Mouse (Mus musculus) forebrain, embryonic 16.5 days (tissue): ENCODE data around the gene Mfsd9. TPM values are rescaled to one million over a fixed set of nuclear protein-coding genes. Genes with fewer than 3 reads are reported as not detected.

Experiments
- ATAC-seq: fragments of 200-750 bp; cut with Nextera tagmentation; 2 replicates; pipeline ENCODE4 v1.8.0; 2017; ENCODE audit warnings: mild to moderate bottlenecking, moderate library complexity
- H3K27ac ChIP-seq: fragments of 300-500 bp; sonication (generic); 2 replicates; pipeline ENCODE4 v1.5.1; 2014; ENCODE audit warnings: low read length, control low read depth
- H3K27me3 ChIP-seq: fragments of 300-500 bp; sonication (generic); replicated peaks from 2 replicates; pipeline ENCODE4 v1.6.1; 2014; ENCODE audit warnings: low read length; ENCODE audit not compliant: control insufficient read depth, insufficient read depth
- H3K36me3 ChIP-seq: fragments of 300-500 bp; sonication (generic); 2 replicates; pipeline ENCODE4 v1.6.1; 2014; ENCODE audit not compliant: control insufficient read depth, insufficient read depth
- H3K4me1 ChIP-seq: fragments of 300-500 bp; sonication (generic); replicated peaks from 2 replicates; pipeline ENCODE4 v1.6.1; 2014; ENCODE audit warnings: low read length; ENCODE audit not compliant: control insufficient read depth, insufficient read depth
- H3K4me2 ChIP-seq: fragments of 300-500 bp; sonication (generic); 2 replicates; pipeline ENCODE4 v1.6.1; 2014; ENCODE audit warnings: mild to moderate bottlenecking, low read length, control low read depth
- H3K4me3 ChIP-seq: fragments of 300-500 bp; sonication (generic); replicated peaks from 2 replicates; pipeline ENCODE4 v1.5.1; 2014; ENCODE audit warnings: mild to moderate bottlenecking, low read length, control low read depth
- H3K9ac ChIP-seq: fragments of 300-500 bp; sonication (generic); replicated peaks from 2 replicates; pipeline ENCODE4 v1.6.1; 2014; ENCODE audit warnings: low read depth, low read length, control low read depth
- H3K9me3 ChIP-seq: fragments of 300-500 bp; sonication (generic); 2 replicates; pipeline ENCODE4 v1.6.1; 2016; ENCODE audit warnings: low read length; ENCODE audit not compliant: control insufficient read depth
- WGBS: fragments of 180-500 bp; shearing (Covaris S2); extraction: QIAGEN DNeasy Blood & Tissue Kit; methylation state at CpG from one replicate; pipeline ENCODE4 v1.1.7; 2014; 5-methylcytosine and 5-hydroxymethylcytosine counted together
- polyA plus RNA-seq: library from polyadenylated mRNA; unstranded; fragments of >200 nt; fragmentation: Nextera tagmentation; extraction: Ambion mirVana; gene quantifications from 2 replicates; pipeline ENCODE4 v1.2.1, GENCODE M21; 2015

Gene Mfsd9
- polyA plus RNA-seq, 1 experiment from 2014 or later, result 7.1 TPM

DNA sequence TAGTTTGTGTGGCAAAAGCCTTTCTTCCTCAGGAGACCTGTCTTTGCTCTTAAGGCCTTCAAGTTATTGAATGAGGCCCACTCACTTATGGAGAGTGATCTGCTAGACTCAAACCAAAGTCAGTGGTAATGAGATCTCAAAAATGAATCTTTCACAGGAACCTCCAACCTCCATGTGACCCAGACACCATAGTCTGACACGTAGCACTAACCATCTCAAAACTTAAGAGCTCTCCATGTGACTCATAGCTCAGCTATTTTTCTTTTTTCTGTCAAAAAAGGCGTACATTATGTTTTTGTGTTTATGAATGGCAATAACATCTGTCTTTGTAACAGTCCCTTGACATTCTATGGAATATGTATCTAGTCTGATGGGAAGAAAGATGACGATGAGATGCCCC is 18.2 kb upstream of the Mfsd9 start:
- Histone ChIP-seq H3K4me1 (no peaks in the 10 kb centered on the region), H3K27me3 (no peaks in the 10 kb centered on the region), H3K27ac (no peak overlapping the region), H3K9me3 (no peaks in the 10 kb centered on the region), H3K4me2 (no peak overlapping the region), H3K36me3 (no peaks in the 10 kb centered on the region), H3K4me3 (no peak overlapping the region), H3K9ac (no peak overlapping the region)
- 92% methylated on average over 3 of the region's 3 CpGs for WGBS
- no peak for ATAC-seq

DNA sequence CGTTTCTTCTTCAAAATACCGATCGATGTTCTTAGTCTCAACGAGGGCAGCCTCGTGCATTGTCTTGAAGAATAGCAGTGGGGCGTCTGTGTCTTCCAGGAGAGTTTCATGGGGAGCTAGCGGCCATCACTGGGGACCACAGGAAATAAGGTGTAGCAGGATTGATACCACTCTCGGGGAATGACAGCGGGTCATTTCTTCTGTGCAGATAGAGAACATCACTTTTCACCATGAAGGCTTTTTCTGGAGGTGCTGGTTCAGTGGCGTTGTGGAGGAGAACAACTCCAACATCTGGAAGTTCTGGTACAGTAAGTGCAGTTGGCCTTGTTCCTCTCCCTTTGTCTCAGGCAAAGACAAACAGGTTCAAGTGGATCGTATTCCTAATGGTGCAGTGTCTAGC is 15.4 kb upstream of the Mfsd9 start:
- no peak overlapping the region for H3K4me3 ChIP-seq
- H3K9ac ChIP-seq, result no peak overlapping the region
- ATAC-seq, result no peak
- H3K4me1 ChIP-seq, result no peaks in the 10 kb centered on the region
- 90% methylated on average over 11 of the region's 11 CpGs for WGBS
- no peak overlapping the region for H3K27ac ChIP-seq
- H3K27me3 ChIP-seq, result no peaks in the 10 kb centered on the region
- no peaks in the 10 kb centered on the region for H3K9me3 ChIP-seq
- no peak overlapping the region for H3K4me2 ChIP-seq
- no peaks in the 10 kb centered on the region for H3K36me3 ChIP-seq

DNA sequence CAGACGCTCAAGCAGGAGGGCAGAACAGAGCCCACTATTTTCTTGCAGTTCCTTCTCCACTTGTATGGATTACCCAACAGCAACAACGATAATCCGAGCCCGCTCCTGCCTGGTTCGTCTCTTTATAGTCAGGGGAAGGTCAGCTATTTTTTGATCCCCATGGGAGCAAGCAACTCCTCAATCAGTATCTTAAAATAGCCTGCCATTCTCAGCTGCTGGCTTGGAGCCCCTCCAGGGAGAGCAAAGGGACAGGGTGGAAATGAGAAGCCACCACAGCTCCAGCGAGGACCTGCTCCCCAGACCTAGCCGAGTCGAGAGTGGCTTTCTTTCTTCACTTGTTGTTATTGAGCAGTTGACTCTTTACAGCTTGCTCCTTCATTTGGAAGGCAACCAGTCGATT is 14.9 kb upstream of the Mfsd9 start, which contains the start of gene Tmem182:
Gene Tmem182, plus strand, starts transcription at position 251 of the 400 bp plus-strand sequence.
- 64% methylated on average over 9 of the region's 9 CpGs for WGBS
- Histone ChIP-seq H3K27me3 (no peaks in the 10 kb centered on the region), H3K4me3 (no peak within 1 kb of the TSS), H3K9ac (no peak within 1 kb of the TSS), H3K9me3 (no peaks in the 10 kb centered on the region), H3K36me3 (no peaks in the 10 kb centered on the region), H3K4me1 (no peaks in the 10 kb centered on the region), H3K4me2 (no peak within 1 kb of the TSS), H3K27ac (no peak within 1 kb of the TSS)
- no peak for ATAC-seq

DNA sequence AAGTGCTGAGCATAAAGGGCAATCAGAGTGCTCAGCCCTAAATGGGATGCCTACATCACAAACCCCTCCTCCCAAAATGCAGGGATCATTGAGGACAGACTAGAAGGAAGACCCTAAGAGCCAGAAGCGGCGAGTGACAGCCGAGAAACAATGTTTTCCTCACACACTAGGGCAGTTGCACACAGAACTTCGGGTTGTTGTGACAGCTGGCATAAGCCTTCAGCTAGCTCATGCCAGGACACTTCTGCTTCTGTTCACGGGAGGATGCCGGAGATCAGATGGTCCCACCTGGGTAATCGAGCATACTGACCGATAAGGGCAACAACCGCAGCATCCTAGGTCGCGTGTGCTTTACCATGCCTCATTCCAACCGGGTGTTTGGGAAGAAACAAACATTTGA is 13.6 kb upstream of the Mfsd9 start:
- no peaks in the 10 kb centered on the region for H3K36me3 ChIP-seq
- 83% methylated on average over 12 of the region's 12 CpGs for WGBS
- ATAC-seq, result no peak

DNA sequence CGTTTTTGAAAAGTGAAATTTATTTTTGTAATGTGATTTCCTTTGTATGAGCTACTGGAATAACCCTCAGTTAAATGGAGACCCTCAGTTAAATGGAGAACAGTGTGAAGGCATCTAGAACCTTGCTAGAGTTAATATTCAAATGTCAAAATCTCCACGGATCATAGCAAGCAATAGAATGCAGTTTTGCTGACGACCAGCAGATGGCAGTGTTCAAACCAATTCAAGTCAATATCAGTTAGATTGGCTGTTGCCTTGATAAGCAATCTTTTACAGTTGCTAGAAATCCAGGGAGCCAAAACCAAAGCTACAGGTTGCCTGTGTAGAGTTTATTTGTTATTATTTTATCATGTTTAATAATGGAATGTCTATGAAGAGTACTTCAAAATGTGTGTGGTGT is 12.3 kb upstream of the Mfsd9 start:
- Histone ChIP-seq H3K4me2 (no peak overlapping the region), H3K4me1 (no peaks in the 10 kb centered on the region)
- WGBS, result 25% methylated on average over 3 of the region's 3 CpGs

More for the DNA sequence above, 13.6 kb upstream of the Mfsd9 start:
- Histone ChIP-seq H3K4me3 (no peak overlapping the region), H3K27me3 (no peaks in the 10 kb centered on the region), H3K27ac (no peak overlapping the region), H3K4me1 (no peaks in the 10 kb centered on the region), H3K9me3 (no peaks in the 10 kb centered on the region), H3K4me2 (no peak overlapping the region), H3K9ac (no peak overlapping the region)

DNA sequence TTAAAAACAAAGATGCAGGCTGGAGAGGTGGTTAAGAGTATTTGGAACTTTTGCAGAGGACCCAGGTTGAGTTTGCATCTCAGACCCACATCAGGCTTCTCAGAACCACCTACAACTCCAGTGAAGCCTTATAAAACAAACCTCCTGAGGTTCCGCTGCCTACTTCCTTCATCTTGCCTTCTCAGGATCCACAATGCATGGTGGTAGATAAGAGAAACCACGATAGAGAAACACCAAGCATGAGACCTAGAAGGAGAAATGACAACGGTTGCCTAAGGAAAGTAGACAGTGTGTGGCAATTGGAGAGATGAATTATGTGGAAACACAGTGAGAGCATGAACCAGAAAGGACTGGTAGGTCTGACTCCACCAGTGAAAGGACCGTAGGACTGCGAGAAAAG is 10.4 kb upstream of the Mfsd9 start:
- Histone ChIP-seq H3K4me1 (no peaks in the 10 kb centered on the region), H3K27me3 (no peaks in the 10 kb centered on the region), H3K27ac (no peak overlapping the region), H3K36me3 (no peaks in the 10 kb centered on the region), H3K9ac (no peak overlapping the region), H3K4me3 (no peak overlapping the region), H3K4me2 (no peak overlapping the region), H3K9me3 (no peaks in the 10 kb centered on the region)
- no peak for ATAC-seq
- WGBS, result 88% methylated on average over 5 of the region's 5 CpGs

More for the DNA sequence above, 12.3 kb upstream of the Mfsd9 start:
- Histone ChIP-seq H3K27me3 (no peaks in the 10 kb centered on the region), H3K4me3 (no peak overlapping the region), H3K9me3 (no peaks in the 10 kb centered on the region), H3K36me3 (no peaks in the 10 kb centered on the region), H3K27ac (no peak overlapping the region), H3K9ac (no peak overlapping the region)
- no peak for ATAC-seq

DNA sequence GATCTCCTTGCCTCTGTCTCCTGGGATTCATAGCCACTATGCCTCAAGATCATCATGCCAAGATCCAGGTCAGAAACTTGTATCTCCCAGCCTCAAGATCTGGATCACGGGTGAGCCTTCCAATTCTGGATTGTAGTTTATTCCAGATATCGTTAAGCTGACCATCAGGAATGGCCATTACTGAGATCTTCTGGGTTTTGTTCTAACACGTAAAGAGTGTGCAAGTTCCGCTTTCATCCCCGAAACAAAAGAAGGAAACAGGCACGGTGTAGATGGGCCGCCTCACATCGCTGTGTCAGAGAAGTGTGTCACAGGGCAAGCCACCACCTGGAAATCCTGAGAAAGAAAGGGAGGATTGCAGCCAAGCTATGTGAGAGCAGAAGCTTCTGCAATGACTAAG is 8.6 kb upstream of the Mfsd9 start:
- Histone ChIP-seq H3K4me2 (no peak overlapping the region), H3K9ac (no peak overlapping the region), H3K4me3 (no peak overlapping the region), H3K27me3 (no peaks in the 10 kb centered on the region), H3K9me3 (no peaks in the 10 kb centered on the region), H3K27ac (no peak overlapping the region), H3K4me1 (no peaks in the 10 kb centered on the region), H3K36me3 (no peaks in the 10 kb centered on the region)
- WGBS, result 80% methylated on average over 8 of the region's 8 CpGs
- no peak for ATAC-seq

DNA sequence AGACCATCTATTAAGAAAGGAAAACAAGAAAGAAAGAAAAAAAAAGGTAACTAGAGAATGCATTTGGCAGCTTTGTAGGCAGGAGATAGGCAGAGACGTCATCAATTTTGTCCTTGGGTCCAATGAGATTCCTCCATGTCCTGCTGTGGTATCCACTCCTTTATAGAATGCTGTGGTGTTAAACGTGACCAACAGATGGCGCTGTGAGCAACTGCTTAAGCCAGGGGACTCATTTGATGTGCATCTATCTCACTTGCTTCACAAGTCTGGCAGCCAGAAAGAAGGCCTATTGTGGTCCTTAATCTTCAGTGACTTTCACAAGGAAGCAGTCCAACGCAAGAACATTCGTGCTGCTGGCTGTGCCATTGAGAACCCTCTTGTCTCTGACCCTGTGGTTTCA is 6.9 kb upstream of the Mfsd9 start:
- no peak overlapping the region for H3K27ac ChIP-seq
- no peaks in the 10 kb centered on the region for H3K27me3 ChIP-seq
- H3K36me3 ChIP-seq, result no peaks in the 10 kb centered on the region
- no peak overlapping the region for H3K4me3 ChIP-seq
- H3K9me3 ChIP-seq, result no peaks in the 10 kb centered on the region
- no peaks in the 10 kb centered on the region for H3K4me1 ChIP-seq
- WGBS, result 13% methylated on average over 5 of the region's 5 CpGs
- no peak for ATAC-seq
- H3K4me2 ChIP-seq, result no peak overlapping the region
- no peak overlapping the region for H3K9ac ChIP-seq

DNA sequence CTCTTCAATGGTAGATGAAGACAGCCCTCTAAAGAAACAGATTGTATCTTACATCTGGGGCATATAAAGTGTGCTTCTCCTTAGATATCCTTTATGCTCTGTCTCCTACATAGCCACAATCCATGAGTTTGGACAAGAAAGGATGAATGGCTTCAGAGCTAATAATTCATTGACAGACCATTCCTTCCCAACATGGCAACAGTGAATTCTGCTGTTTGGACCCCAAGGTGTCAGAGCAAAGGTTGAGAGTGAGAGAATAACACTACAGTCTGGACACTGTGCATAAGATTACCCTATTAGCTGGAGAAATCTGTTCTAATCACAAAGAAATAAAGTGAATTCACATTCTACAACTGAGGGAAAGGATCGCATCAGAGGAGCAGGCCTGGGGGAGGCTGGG is 5.0 kb upstream of the Mfsd9 start:
- H3K4me1 ChIP-seq, result peaks cover 5% of the 10 kb centered on the region; the same call in 1 of the 2 replicates
- H3K4me3 ChIP-seq, result no peak overlapping the region
- no peak overlapping the region for H3K27ac ChIP-seq
- 94% methylated on average over 1 of the region's 1 CpGs for WGBS
- no peak overlapping the region for H3K9ac ChIP-seq
- no peaks in the 10 kb centered on the region for H3K36me3 ChIP-seq
- ATAC-seq, result no peak
- H3K4me2 ChIP-seq, result no peak overlapping the region
- no peaks in the 10 kb centered on the region for H3K27me3 ChIP-seq
- H3K9me3 ChIP-seq, result no peaks in the 10 kb centered on the region

DNA sequence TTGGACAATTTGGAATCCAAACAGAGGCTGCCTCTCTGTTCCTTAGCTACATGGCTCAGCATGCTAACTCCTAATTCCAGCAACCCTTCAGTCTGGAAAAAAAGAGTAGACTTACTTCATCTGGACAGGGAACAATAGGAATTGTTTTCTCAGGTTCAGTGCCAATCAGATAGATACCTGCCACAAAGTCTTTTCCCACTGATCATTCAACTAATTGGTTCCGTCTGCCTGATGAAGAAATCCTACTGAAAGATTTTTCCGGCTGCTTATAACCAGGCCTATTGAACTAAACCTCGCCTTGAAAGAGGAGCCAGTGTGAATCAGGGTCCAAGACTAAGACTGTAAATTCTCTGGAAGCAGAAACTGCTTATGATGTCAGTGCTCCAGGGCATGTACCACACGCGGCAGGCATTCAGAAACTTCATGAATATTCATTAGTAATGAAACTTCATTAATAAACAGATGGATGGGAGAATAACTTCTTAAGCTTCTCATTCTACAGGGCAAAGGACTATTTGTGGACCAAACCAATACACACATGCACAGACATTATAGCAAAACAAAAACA is 737 bp downstream of the Mfsd9 start:
- no peaks in the 10 kb centered on the region for H3K9me3 ChIP-seq
- H3K4me3 ChIP-seq, result peak overlapping the region; percentile 65
- no peak overlapping the region for H3K9ac ChIP-seq
- peak; percentile 62 for ATAC-seq
- 3% methylated on average over 5 of the region's 5 CpGs for WGBS
- peaks cover 19% of the 10 kb centered on the region for H3K4me1 ChIP-seq
- peak overlapping the region; percentile 29 for H3K27ac ChIP-seq
- peak overlapping the region; percentile 52 for H3K4me2 ChIP-seq
- no peaks in the 10 kb centered on the region for H3K27me3 ChIP-seq
- no peaks in the 10 kb centered on the region for H3K36me3 ChIP-seq
